In genomic region chr15:19360650-19361049, GRCm38 (mm10) we compare ENCODE assay signal across 8 mouse cellular contexts.
DNase-seq lines count a peak whose midpoint lies in the region; ATAC-seq and TF ChIP-seq lines count a peak whose summit lies in the region.

No protein-coding gene starts in this region.

- H3K27me3 ChIP-seq in heart, postnatal 0 days (ENCODE audit: control insufficient read depth, insufficient read depth, low read length), result no peaks in the 10 kb centered on the region

- peak; percentile 37 for TF ChIP-seq CTCF in heart, postnatal 0 days (IDR thresholded peaks at IDR 0.05; ENCODE audit: low read depth)

- H3K4me1 ChIP-seq in heart, postnatal 0 days (ENCODE audit: control insufficient read depth, insufficient read depth), result no peaks in the 10 kb centered on the region
- no peaks in the 10 kb centered on the region for H3K4me1 ChIP-seq in ES-E14 (ENCODE audit: control insufficient read depth in 2 of 2, insufficient read depth in 2 of 2, low read length in 2 of 2, poor library complexity in 1 of 2)

- in situ Hi-C loops in ES-E14 (cut with MboI; ENCODE audit: low sequenced_read_pairs in 2 of 2, unreplicated experiment in 2 of 2), result no loop called here

- no peak for TF ChIP-seq EP300 in heart, postnatal 0 days (IDR thresholded peaks at IDR 0.05; ENCODE audit: low read depth)

- H3K27ac ChIP-seq in heart, postnatal 0 days (ENCODE audit: low read depth), result no peak overlapping the region
- no peak overlapping the region for H3K27ac ChIP-seq in ES-E14 (ENCODE audit: insufficient read depth, low read depth, low read length, poor library complexity, severe bottlenecking)

- no peaks in the 10 kb centered on the region for H3K9me3 ChIP-seq in heart, postnatal 0 days (replicated peaks; ENCODE audit: control insufficient read depth, low read length)
- H3K9me3 ChIP-seq in ES-E14 (ENCODE audit: control insufficient read depth, insufficient read depth, low read depth, low read length), result no peaks in the 10 kb centered on the region

- no peaks in the 10 kb centered on the region for H3K36me3 ChIP-seq in heart, postnatal 0 days (replicated peaks; ENCODE audit: control insufficient read depth, insufficient read depth, low read length)
- no peaks in the 10 kb centered on the region for H3K36me3 ChIP-seq in ES-E14 (ENCODE audit: control insufficient read depth, insufficient read depth, low read length, poor library complexity, severe bottlenecking)

- no peak overlapping the region for H3K9ac ChIP-seq in heart, postnatal 0 days (replicated peaks; ENCODE audit: low read depth, low read length)
- H3K9ac ChIP-seq in ES-E14 (ENCODE audit: insufficient read depth, low read depth, low read length, poor library complexity, severe bottlenecking), result no peak overlapping the region

- WGBS in heart, postnatal 0 days, result 18% methylated on average over 3 of the region's 3 CpGs

- H3K4me3 ChIP-seq in heart, postnatal 0 days (ENCODE audit: low read depth, low read length), result no peak overlapping the region
- no peak overlapping the region for H3K4me3 ChIP-seq in ES-E14 (ENCODE audit: insufficient read depth in 1 of 2, low read depth in 1 of 2, low read length in 2 of 2, poor library complexity in 1 of 2, severe bottlenecking in 1 of 2)

- no peak for DNase-seq in heart, postnatal 0 days (ENCODE audit: low spot score)
- no peak for DNase-seq in heart, adult 9 months (ENCODE audit: low spot score in 2 of 2)
- DNase-seq in ES-E14 (ENCODE audit: low read depth, low spot score), result peak; percentile 16
- peak; percentile 9 for DNase-seq in mesoderm, embryonic 11.5 days (ENCODE audit: low read depth, low spot score)
- DNase-seq in thymus, postnatal 14 days, result no peak
- DNase-seq in adrenal gland, adult 18-20 months (ENCODE audit: low spot score in 2 of 2), result no peak
- DNase-seq in kidney, postnatal 25 days, result no peak

- ATAC-seq in heart, postnatal 0 days (ENCODE audit: insufficient read depth, low read depth), result no peak
- ATAC-seq in frontal cortex, adult (ENCODE audit: low TSS enrichment), result peak; percentile 99

- no peak overlapping the region for H3K4me2 ChIP-seq in heart, postnatal 0 days (ENCODE audit: low read depth, low read length)

TF ChIP-seq in ES-E14, 5 proteins besides CTCF, POLR2A, EP300 and RAD21:
- TF ChIP-seq MAFK (IDR thresholded peaks at IDR 0.05; ENCODE audit: insufficient read depth, low read depth, low read length) (no peak), HCFC1 (IDR thresholded peaks at IDR 0.05; ENCODE audit: borderline replicate concordance, insufficient read depth, low read length) (no peak), CHD2 (IDR thresholded peaks at IDR 0.05; ENCODE audit: low read depth, low read length) (no peak), ZC3H11A (IDR thresholded peaks at IDR 0.05; ENCODE audit: borderline replicate concordance, low read depth, low read length) (peak; percentile 15; the same call in 1 of the 2 replicates)

Comparison
In these comparisons a context has a peak if more than half of its experiments do, and no peak if none do; other contexts are left out.
1. DNase-seq: peak in ES-E14 (single experiment) and mesoderm, embryonic 11.5 days (single experiment); none in heart, postnatal 0 days (single experiment), heart, adult 9 months (0 of 2), thymus, postnatal 14 days (single experiment), adrenal gland, adult 18-20 months (0 of 2) and kidney, postnatal 25 days (0 of 2).